Mouse (Mus musculus): ENCODE data around the gene Fam193b. TPM values are rescaled to one million over a fixed set of nuclear protein-coding genes. Genes with fewer than 3 reads are reported as not detected.
A peak's percentile ranks its signal among the peaks of the same experiment; 100 is the strongest.

The Fam193b gene
- polyA plus RNA-seq, 1 experiment from 2014 or later = 47.8 TPM

- peaks cover 1% of the 10 kb centered on the region; the same call in 1 of the 2 replicates for H3K36me3 ChIP-seq (ENCODE audit: control insufficient read depth, insufficient read depth, low read length)
- H3K4me3 ChIP-seq (ENCODE audit: low read depth, low read length) = no peak overlapping the region
- H3K4me1 ChIP-seq (ENCODE audit: control insufficient read depth, insufficient read depth, low read length) = peaks cover 27% of the 10 kb centered on the region
- no peak for DNase-seq (ENCODE audit: low spot score)
- no peak for ATAC-seq (ENCODE audit: insufficient number of reproducible peaks, low FRiP score, low TSS enrichment, low read depth)
- H3K27ac ChIP-seq (replicated peaks; ENCODE audit: low read depth, low read length) = no peak overlapping the region
- 32% methylated on average over 9 of the region's 9 CpGs for WGBS
- H3K4me2 ChIP-seq (ENCODE audit: low read depth, severe bottlenecking) = peak overlapping the region; percentile 86
- no peak overlapping the region for H3K9ac ChIP-seq (ENCODE audit: low read length)
- no peaks in the 10 kb centered on the region for H3K9me3 ChIP-seq (ENCODE audit: control insufficient read depth, low read length)
- no peaks in the 10 kb centered on the region for H3K27me3 ChIP-seq (ENCODE audit: control insufficient read depth, insufficient read depth, low read length)
Observed at GRCm38 (mm10) chr13:55513828-55514227, 57.1 kb downstream of the Fam193b start.

GRCm38 (mm10) chr13:55513111-55513748 lies 57.7 kb downstream of the Fam193b start, which contains the start of gene Pdlim7:
Pdlim7 (minus strand) TSS chr13:55513676.
- ATAC-seq (ENCODE audit: insufficient number of reproducible peaks, low FRiP score, low TSS enrichment, low read depth) = peak; percentile 63
- Histone ChIP-seq H3K9ac (ENCODE audit: low read length) (peak within 1 kb of the TSS; percentile 91), H3K9me3 (ENCODE audit: control insufficient read depth, low read length) (no peaks in the 10 kb centered on the region), H3K27ac (replicated peaks; ENCODE audit: low read depth, low read length) (peak within 1 kb of the TSS; percentile 75), H3K4me2 (ENCODE audit: low read depth, severe bottlenecking) (peak within 1 kb of the TSS; percentile 86), H3K27me3 (ENCODE audit: control insufficient read depth, insufficient read depth, low read length) (no peaks in the 10 kb centered on the region), H3K36me3 (ENCODE audit: control insufficient read depth, insufficient read depth, low read length) (peaks cover 6% of the 10 kb centered on the region; the same call in 1 of the 2 replicates), H3K4me3 (ENCODE audit: low read depth, low read length) (peak within 1 kb of the TSS; percentile 96), H3K4me1 (ENCODE audit: control insufficient read depth, insufficient read depth, low read length) (peaks cover 27% of the 10 kb centered on the region)
- WGBS = under 1% methylated on average over 55 of the region's 55 CpGs
- peak; percentile 94 for DNase-seq (ENCODE audit: low spot score)

DNA sequence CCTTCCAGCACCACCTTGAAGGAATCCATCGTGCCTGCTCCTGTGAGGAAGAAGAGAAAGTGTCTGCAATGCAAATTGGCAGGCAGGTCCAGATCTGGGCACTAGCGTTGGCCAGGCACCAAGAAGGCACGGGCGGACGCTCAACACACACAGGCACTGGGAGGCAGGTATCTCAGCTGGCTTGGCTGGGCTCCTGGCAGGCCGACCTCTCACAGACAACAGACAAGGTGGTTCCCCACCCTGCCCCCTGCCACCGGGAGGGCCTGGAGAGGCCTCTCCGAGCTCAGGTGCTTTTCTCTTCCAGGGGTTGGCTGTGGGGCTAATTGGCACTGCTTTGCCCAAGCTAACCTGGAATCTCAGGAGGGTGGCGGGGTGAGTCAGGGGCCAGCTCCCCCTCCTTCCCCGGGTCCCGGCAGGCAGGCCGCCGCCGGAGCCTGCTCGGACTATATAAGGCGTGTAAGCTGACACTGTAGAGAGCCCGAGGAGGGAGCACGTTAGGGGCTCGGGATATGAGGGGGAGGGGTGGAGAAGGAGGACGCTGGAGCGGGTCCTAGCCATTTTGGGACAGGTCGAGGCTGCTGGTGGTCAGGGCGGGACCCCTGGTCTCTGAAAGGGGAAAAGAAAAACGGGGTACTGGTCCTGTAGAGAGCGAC lies 58.4 kb downstream of the Fam193b start:
- Histone ChIP-seq H3K36me3 (ENCODE audit: control insufficient read depth, insufficient read depth, low read length) (peaks cover 11% of the 10 kb centered on the region), H3K27me3 (ENCODE audit: control insufficient read depth, insufficient read depth, low read length) (no peaks in the 10 kb centered on the region), H3K9ac (ENCODE audit: low read length) (peak overlapping the region; percentile 91), H3K4me3 (ENCODE audit: low read depth, low read length) (peak overlapping the region; percentile 96), H3K9me3 (ENCODE audit: control insufficient read depth, low read length) (no peaks in the 10 kb centered on the region), H3K4me2 (ENCODE audit: low read depth, severe bottlenecking) (peak overlapping the region; percentile 86), H3K4me1 (ENCODE audit: control insufficient read depth, insufficient read depth, low read length) (peaks cover 27% of the 10 kb centered on the region), H3K27ac (replicated peaks; ENCODE audit: low read depth, low read length) (peak overlapping the region; percentile 75)
- peak; percentile 86 for DNase-seq (ENCODE audit: low spot score)
- WGBS = 1% methylated on average over 25 of the region's 25 CpGs
- peak; percentile 76 for ATAC-seq (ENCODE audit: insufficient number of reproducible peaks, low FRiP score, low TSS enrichment, low read depth)

- peak overlapping the region; percentile 17 for H3K9ac ChIP-seq (ENCODE audit: low read length)
- WGBS = 22% methylated on average over 5 of the region's 5 CpGs
Observed at GRCm38 (mm10) chr13:55511492-55511861, 59.4 kb downstream of the Fam193b start.

DNA sequence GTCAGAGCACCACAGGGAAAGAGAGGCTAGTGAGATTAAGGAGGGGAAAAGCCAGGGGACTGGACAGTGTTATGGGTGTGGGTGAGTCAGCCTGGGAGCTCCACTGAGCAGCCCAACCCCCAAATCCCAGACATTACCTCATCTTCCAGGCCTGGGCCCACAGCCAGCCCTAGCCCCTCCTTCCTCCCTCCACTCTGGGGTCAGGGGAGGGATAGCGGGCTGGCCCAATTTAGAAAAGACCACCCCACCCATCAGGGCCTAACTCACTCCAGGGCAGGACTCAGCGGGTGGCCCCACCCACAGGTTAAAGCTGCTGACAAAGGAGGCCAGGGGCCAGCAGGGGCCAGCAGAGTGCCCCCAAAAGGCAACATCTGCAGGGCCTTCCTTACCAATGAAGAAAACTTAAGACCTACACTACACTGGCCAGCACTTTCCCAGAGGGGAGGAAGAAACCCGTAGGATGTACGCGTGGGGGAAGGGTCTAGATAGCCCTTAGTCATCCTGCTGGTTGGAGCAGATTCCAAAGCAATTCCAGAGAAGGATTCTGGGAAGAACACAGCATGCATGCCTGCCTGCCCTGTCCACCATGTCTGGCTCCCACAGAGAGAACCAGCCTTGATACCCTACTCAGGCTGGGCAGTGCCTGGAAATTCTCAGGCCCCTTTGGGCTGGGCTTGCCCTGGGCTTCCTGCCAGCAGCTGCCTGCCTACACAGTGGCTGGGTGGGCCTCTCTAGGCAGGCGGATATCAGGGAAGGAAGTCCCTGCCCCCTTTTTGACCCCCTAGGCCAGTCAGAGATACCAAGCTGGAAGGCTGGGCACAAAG lies 60.0 kb downstream of the Fam193b start:
- Histone ChIP-seq H3K27me3 (ENCODE audit: control insufficient read depth, insufficient read depth, low read length) (no peaks in the 10 kb centered on the region), H3K36me3 (ENCODE audit: control insufficient read depth, insufficient read depth, low read length) (peaks cover 18% of the 10 kb centered on the region), H3K9ac (ENCODE audit: low read length) (peak overlapping the region; percentile 23), H3K4me2 (ENCODE audit: low read depth, severe bottlenecking) (peak overlapping the region; percentile 86), H3K9me3 (ENCODE audit: control insufficient read depth, low read length) (no peaks in the 10 kb centered on the region), H3K4me1 (ENCODE audit: control insufficient read depth, insufficient read depth, low read length) (peaks cover 27% of the 10 kb centered on the region), H3K4me3 (ENCODE audit: low read depth, low read length) (peak overlapping the region; percentile 96; the same call in 1 of the 2 replicates), H3K27ac (replicated peaks; ENCODE audit: low read depth, low read length) (peak overlapping the region; percentile 70; the same call in 1 of the 2 replicates)
- peak; percentile 69 for DNase-seq (ENCODE audit: low spot score)
- WGBS = 7% methylated on average over 6 of the region's 6 CpGs
- peak; percentile 26 for ATAC-seq (ENCODE audit: insufficient number of reproducible peaks, low FRiP score, low TSS enrichment, low read depth)

More at GRCm38 (mm10) chr13:55511492-55511861, 59.4 kb downstream of the Fam193b start:
- H3K4me1 ChIP-seq (ENCODE audit: control insufficient read depth, insufficient read depth, low read length) = peaks cover 27% of the 10 kb centered on the region
- no peaks in the 10 kb centered on the region for H3K27me3 ChIP-seq (ENCODE audit: control insufficient read depth, insufficient read depth, low read length)
- ATAC-seq (ENCODE audit: insufficient number of reproducible peaks, low FRiP score, low TSS enrichment, low read depth) (no peak), DNase-seq (ENCODE audit: low spot score) (no peak)
- peak overlapping the region; percentile 70; the same call in 1 of the 2 replicates for H3K27ac ChIP-seq (replicated peaks; ENCODE audit: low read depth, low read length)
- peak overlapping the region; percentile 86 for H3K4me2 ChIP-seq (ENCODE audit: low read depth, severe bottlenecking)
- peak overlapping the region; percentile 96 for H3K4me3 ChIP-seq (ENCODE audit: low read depth, low read length)
- H3K36me3 ChIP-seq (ENCODE audit: control insufficient read depth, insufficient read depth, low read length) = peaks cover 14% of the 10 kb centered on the region
- H3K9me3 ChIP-seq (ENCODE audit: control insufficient read depth, low read length) = no peaks in the 10 kb centered on the region

DNA sequence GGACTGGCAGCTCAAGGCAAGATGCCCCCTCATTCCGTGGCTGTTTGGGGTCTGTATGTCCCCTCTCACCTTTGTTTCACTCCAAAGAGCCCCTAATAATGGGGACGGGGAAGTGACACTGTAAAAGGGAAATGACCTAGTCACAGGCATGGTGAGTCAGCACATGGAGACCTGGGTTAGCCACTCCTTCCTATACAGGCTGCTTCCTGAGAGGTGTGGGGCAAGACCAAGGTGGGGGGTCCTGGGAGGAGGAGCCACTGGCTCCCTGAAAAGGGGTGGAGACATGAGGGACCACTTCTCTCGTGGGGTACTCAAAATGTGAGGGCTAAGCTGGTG lies 60.6 kb downstream of the Fam193b start:
- Histone ChIP-seq H3K27me3 (ENCODE audit: control insufficient read depth, insufficient read depth, low read length) (no peaks in the 10 kb centered on the region), H3K4me2 (ENCODE audit: low read depth, severe bottlenecking) (peak overlapping the region; percentile 86; the same call in 1 of the 2 replicates), H3K9me3 (ENCODE audit: control insufficient read depth, low read length) (no peaks in the 10 kb centered on the region), H3K4me1 (ENCODE audit: control insufficient read depth, insufficient read depth, low read length) (peaks cover 27% of the 10 kb centered on the region), H3K27ac (replicated peaks; ENCODE audit: low read depth, low read length) (no peak overlapping the region), H3K4me3 (ENCODE audit: low read depth, low read length) (no peak overlapping the region), H3K36me3 (ENCODE audit: control insufficient read depth, insufficient read depth, low read length) (peaks cover 22% of the 10 kb centered on the region), H3K9ac (ENCODE audit: low read length) (no peak overlapping the region)
- ATAC-seq (ENCODE audit: insufficient number of reproducible peaks, low FRiP score, low TSS enrichment, low read depth) (no peak), DNase-seq (ENCODE audit: low spot score) (no peak)
- 19% methylated on average over 3 of the region's 3 CpGs for WGBS

- Histone ChIP-seq H3K4me2 (ENCODE audit: low read depth, severe bottlenecking) (no peak overlapping the region), H3K36me3 (ENCODE audit: control insufficient read depth, insufficient read depth, low read length) (peaks cover 35% of the 10 kb centered on the region), H3K4me3 (ENCODE audit: low read depth, low read length) (no peak overlapping the region), H3K9me3 (ENCODE audit: control insufficient read depth, low read length) (no peaks in the 10 kb centered on the region), H3K27ac (replicated peaks; ENCODE audit: low read depth, low read length) (no peak overlapping the region), H3K27me3 (ENCODE audit: control insufficient read depth, insufficient read depth, low read length) (no peaks in the 10 kb centered on the region), H3K9ac (ENCODE audit: low read length) (no peak overlapping the region), H3K4me1 (ENCODE audit: control insufficient read depth, insufficient read depth, low read length) (peaks cover 24% of the 10 kb centered on the region)
- WGBS = 92% methylated on average over 10 of the region's 10 CpGs
- ATAC-seq (ENCODE audit: insufficient number of reproducible peaks, low FRiP score, low TSS enrichment, low read depth) (no peak), DNase-seq (ENCODE audit: low spot score) (no peak)
Observed at GRCm38 (mm10) chr13:55508531-55508930, 62.4 kb downstream of the Fam193b start.

DNA sequence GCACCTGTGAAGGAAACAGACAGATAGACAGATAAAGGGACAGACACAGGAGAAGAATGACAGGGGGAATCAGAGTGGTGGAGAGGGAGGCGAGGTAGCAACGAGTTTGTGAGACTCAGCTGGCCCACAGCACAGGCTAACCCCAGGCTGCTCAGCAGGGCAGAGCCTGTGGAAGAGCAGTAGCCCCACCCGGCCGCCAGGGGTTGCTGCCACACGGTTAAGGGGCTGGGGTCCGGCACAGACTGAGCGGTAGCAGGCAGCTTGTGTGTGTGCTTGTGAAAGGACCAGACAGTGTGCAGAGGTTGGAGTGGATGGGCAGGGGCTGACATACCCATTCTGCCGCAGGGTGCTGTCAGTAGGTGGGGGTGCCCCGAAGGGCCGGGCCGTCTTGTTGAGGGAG lies 63.0 kb downstream of the Fam193b start:
- Histone ChIP-seq H3K9me3 (ENCODE audit: control insufficient read depth, low read length) (no peaks in the 10 kb centered on the region), H3K27ac (replicated peaks; ENCODE audit: low read depth, low read length) (no peak overlapping the region), H3K36me3 (ENCODE audit: control insufficient read depth, insufficient read depth, low read length) (peaks cover 40% of the 10 kb centered on the region), H3K27me3 (ENCODE audit: control insufficient read depth, insufficient read depth, low read length) (no peaks in the 10 kb centered on the region), H3K4me2 (ENCODE audit: low read depth, severe bottlenecking) (no peak overlapping the region), H3K4me3 (ENCODE audit: low read depth, low read length) (no peak overlapping the region), H3K4me1 (ENCODE audit: control insufficient read depth, insufficient read depth, low read length) (peaks cover 24% of the 10 kb centered on the region), H3K9ac (ENCODE audit: low read length) (no peak overlapping the region)
- ATAC-seq (ENCODE audit: insufficient number of reproducible peaks, low FRiP score, low TSS enrichment, low read depth) (no peak), DNase-seq (ENCODE audit: low spot score) (peak; percentile 44)
- 68% methylated on average over 11 of the region's 11 CpGs for WGBS
